Mouse (Mus musculus) pancreas, adult 10 weeks (tissue): ENCODE data around the gene R3hdml. TPM values are rescaled to one million over a fixed set of nuclear protein-coding genes. Genes with fewer than 3 reads are reported as not detected.

Source experiments
- polyA plus RNA-seq: library from polyadenylated mRNA; stranded (reverse); fragments of 350-450 nt; fragmentation: Illumina TruSeq; extraction: RNeasy Lipid Tissue Mini Kit (QIAGEN cat#74804); gene quantifications from one replicate; pipeline ENCODE4 v1.2.3, GENCODE M21; 2015; ENCODE audit warnings: low read depth, low replicate concordance; ENCODE audit not compliant: insufficient read depth

Gene R3hdml
- polyA plus RNA-seq: not detected

GRCm38 (mm10) chr2:163492018-163492417 is at the start of gene R3hdml:
Gene R3hdml (plus strand): TSS chr2:163492318.

DNA sequence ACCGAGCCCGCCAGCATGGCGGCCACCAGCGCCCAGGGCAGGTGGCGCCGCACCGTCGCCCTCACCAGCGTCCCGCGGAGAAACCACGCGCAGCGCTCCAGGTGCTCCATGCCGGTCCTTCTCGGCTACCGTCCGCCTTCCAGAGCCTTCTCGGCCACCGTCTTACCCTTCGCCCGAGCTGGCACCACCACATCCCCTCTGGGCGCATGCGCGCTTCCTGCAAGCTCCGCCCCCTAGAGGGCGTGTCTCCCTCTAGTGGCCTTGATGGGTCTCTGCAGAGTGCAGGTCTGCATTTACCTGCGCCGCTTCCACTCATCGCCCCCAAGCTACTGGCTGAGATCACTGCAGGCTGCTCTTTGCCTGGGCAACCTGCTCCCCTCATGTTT is 19.7 kb upstream of the R3hdml start, which contains the start of gene Fitm2:
Gene Fitm2 (minus strand): TSS at position 164 of the 386 bp plus-strand sequence.

DNA sequence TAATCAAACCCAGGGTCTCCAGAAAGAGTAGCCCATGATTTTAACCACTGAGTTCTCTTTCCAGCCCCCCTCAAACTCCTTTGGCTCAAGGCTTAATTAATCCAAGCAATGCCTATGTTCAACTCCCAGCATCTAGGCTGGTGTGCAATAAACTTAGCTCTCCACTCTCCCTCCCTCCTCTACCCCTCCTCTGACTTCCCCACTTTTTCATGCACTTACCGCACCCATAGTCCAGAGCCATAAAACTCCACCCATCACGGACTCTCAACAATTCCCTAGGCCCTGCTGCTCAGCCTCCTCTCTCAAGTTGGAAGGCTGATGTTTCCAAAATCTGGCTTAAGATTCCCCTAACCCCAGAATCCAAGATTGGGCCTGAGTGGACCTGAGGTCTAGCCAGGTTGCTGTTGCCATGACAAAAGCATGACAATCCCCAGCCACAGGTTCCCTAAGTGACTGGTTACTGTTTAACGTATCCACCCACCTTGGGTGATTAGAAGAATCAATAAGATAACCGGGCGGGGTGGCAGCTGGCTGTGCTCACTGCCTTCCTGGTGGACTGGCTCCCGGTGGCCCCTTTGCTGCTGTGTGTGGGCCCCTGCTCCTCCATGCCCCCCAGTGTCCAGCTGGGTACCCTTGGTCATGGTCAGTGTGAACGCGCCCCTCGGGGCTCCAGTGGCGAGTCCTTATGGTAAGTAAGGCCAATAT is 14.3 kb downstream of the R3hdml start, which contains the start of gene Hnf4a:
Gene Hnf4a (plus strand): TSS at position 509 of the 705 bp plus-strand sequence.

Other genes with a start within 250 kb of the R3hdml start
- 1.8 TPM for gene Jph2, start 94.3 kb upstream of the R3hdml start, polyA plus RNA-seq
- gene Oser1, start 67.6 kb upstream of the R3hdml start, polyA plus RNA-seq: 14.9 TPM
- 2.2 TPM for gene Gdap1l1, start 53.8 kb upstream of the R3hdml start, polyA plus RNA-seq
- gene Fitm2, start 19.7 kb upstream of the R3hdml start, polyA plus RNA-seq: 3.6 TPM
- 4.2 TPM for gene Hnf4a, start 14.5 kb downstream of the R3hdml start, polyA plus RNA-seq
- gene Ttpal, start 110.0 kb downstream of the R3hdml start, polyA plus RNA-seq: 4.8 TPM
- 125 TPM for gene Serinc3, start 152.8 kb downstream of the R3hdml start, polyA plus RNA-seq
- gene Pkig, start 166.1 kb downstream of the R3hdml start, polyA plus RNA-seq: 20.6 TPM